Mouse (Mus musculus) small intestine, adult 2 months (tissue): ENCODE results near the gene Zfp940.

Experiments used
- CTCF ChIP-seq: fragments of 200-500 bp; IDR thresholded peaks from 2 replicates; pipeline ENCODE4 v1.5.1; 2012; ENCODE audit warnings: low read depth, mild to moderate bottlenecking, control low read depth, inconsistent platforms, low read length, moderate library complexity, mixed read lengths; ENCODE audit not compliant: insufficient replicate concordance, insufficient read length; ENCODE audit errors: extremely low read depth
- POLR2A ChIP-seq: fragments of 200-500 bp; IDR thresholded peaks from 2 replicates; pipeline ENCODE4 v1.6.1; 2012; ENCODE audit warnings: low read depth, mild to moderate bottlenecking, control low read depth, inconsistent platforms, low read length, moderate library complexity

GRCm38 (mm10) chr7:29861660-29862059 is 8.2 kb upstream of the Zfp940 start:
- TF ChIP-seq POLR2A (no peak), CTCF (no peak)
